Mouse (Mus musculus) heart, adult 2 months (tissue): ENCODE measurements at regions not wholly inside any gene's neighbourhood (a gene's known extent, or its start where the extent isn't known, plus 50 kb on each side); places are given as distances from the start of the nearest gene placed in this dataset.

Source experiments
- DNase-seq, 2 experiments: peaks; one replicate each; pipeline ENCODE4 v3.0.0; 2021
- H3K27ac ChIP-seq: fragments of 200-600 bp; 2 replicates; pipeline ENCODE4 v1.8.1; 2022
- H3K27me3 ChIP-seq: fragments of 200-500 bp; 2 replicates; pipeline ENCODE4 v1.6.1; 2012; ENCODE audit warnings: mild to moderate bottlenecking, low read length, inconsistent platforms, mixed read lengths; ENCODE audit not compliant: control insufficient read depth, insufficient read depth
- H3K36me3 ChIP-seq: fragments of 200-500 bp; 2 replicates; pipeline ENCODE4 v1.6.1; 2012; ENCODE audit warnings: low read length, inconsistent platforms; ENCODE audit not compliant: control insufficient read depth, insufficient read depth
- H3K4me1 ChIP-seq: fragments of 200-500 bp; 2 replicates; pipeline ENCODE4 v1.6.1; 2011; ENCODE audit warnings: low read length; ENCODE audit not compliant: control insufficient read depth, insufficient read depth
- H3K4me3 ChIP-seq: fragments of 200-600 bp; 2 replicates; pipeline ENCODE4 v1.8.1; 2022
- H3K79me2 ChIP-seq: fragments of 200-500 bp; replicated peaks from 2 replicates; pipeline ENCODE4 v1.6.1; 2012; ENCODE audit warnings: mild to moderate bottlenecking, inconsistent platforms, low read length, moderate library complexity, mixed read lengths; ENCODE audit not compliant: control insufficient read depth, insufficient read depth
- H3K9ac ChIP-seq: fragments of 200-500 bp; 2 replicates; pipeline ENCODE4 v1.6.1; 2012; ENCODE audit warnings: low read depth, mild to moderate bottlenecking, control low read depth, inconsistent platforms, low read length, mixed read lengths
- CTCF ChIP-seq: fragments of 200-600 bp; IDR thresholded peaks from 2 replicates; pipeline ENCODE4 v1.8.1; 2022; ENCODE audit warnings: antibody characterized with exemption, mild to moderate bottlenecking, moderate library complexity
- EP300 ChIP-seq: fragments of 200-500 bp; IDR thresholded peaks from 2 replicates; pipeline ENCODE4 v1.6.1; 2011; ENCODE audit warnings: low read depth, low read length, control low read depth; ENCODE audit not compliant: insufficient read depth
- POLR2A ChIP-seq: fragments of 200-500 bp; IDR thresholded peaks from 2 replicates; pipeline ENCODE4 v1.6.1; 2011; ENCODE audit warnings: mild to moderate bottlenecking, low read depth, low read length, control low read depth; ENCODE audit not compliant: insufficient read depth
- WGBS: fragments of 180-500 bp; shearing (Covaris S2); methylation state at CpG from one replicate; pipeline ENCODE4 v1.1.7; 2018; 5-methylcytosine and 5-hydroxymethylcytosine counted together
- intact Hi-C: fragments of 180-260 bp; cut with DNase I; formaldehyde crosslinking; loops from one replicate; pipeline ENCODE4 v1.15.1; 2025

GRCm38 (mm10) chr4:99561506-99561937 lies 94.6 kb upstream of the Foxd3 start:
- TF ChIP-seq EP300 (no peak), CTCF (peak; percentile 54)
- Histone ChIP-seq H3K79me2 (no peaks in the 10 kb centered on the region), H3K9ac (no peak overlapping the region), H3K36me3 (no peaks in the 10 kb centered on the region), H3K4me1 (no peaks in the 10 kb centered on the region), H3K27ac (no peak overlapping the region), H3K4me3 (no peak overlapping the region), H3K27me3 (peaks cover 2% of the 10 kb centered on the region; the same call in 1 of the 2 replicates)
- intact Hi-C loops, result loop anchor here (5.0 kb wide), 1 partner anchor 201 kb away; no protein-coding TSS in a partner anchor
- WGBS, result 13% methylated on average over 6 of the region's 6 CpGs
- no peak for DNase-seq

- H3K36me3 ChIP-seq, result no peaks in the 10 kb centered on the region
- no peak overlapping the region for H3K4me3 ChIP-seq
- DNase-seq, result no peak
- intact Hi-C loops, result no loop called here
- H3K79me2 ChIP-seq, result no peaks in the 10 kb centered on the region
- TF ChIP-seq CTCF (no peak), POLR2A (no peak), EP300 (no peak)
- H3K9ac ChIP-seq, result no peak overlapping the region
- 89% methylated on average over 9 of the region's 9 CpGs for WGBS
- H3K27me3 ChIP-seq, result peaks cover 2% of the 10 kb centered on the region; the same call in 1 of the 2 replicates
- H3K4me1 ChIP-seq, result no peaks in the 10 kb centered on the region
- H3K27ac ChIP-seq, result no peak overlapping the region
Observed at GRCm38 (mm10) chr4:99565401-99565800, 90.7 kb upstream of the Foxd3 start.

DNA sequence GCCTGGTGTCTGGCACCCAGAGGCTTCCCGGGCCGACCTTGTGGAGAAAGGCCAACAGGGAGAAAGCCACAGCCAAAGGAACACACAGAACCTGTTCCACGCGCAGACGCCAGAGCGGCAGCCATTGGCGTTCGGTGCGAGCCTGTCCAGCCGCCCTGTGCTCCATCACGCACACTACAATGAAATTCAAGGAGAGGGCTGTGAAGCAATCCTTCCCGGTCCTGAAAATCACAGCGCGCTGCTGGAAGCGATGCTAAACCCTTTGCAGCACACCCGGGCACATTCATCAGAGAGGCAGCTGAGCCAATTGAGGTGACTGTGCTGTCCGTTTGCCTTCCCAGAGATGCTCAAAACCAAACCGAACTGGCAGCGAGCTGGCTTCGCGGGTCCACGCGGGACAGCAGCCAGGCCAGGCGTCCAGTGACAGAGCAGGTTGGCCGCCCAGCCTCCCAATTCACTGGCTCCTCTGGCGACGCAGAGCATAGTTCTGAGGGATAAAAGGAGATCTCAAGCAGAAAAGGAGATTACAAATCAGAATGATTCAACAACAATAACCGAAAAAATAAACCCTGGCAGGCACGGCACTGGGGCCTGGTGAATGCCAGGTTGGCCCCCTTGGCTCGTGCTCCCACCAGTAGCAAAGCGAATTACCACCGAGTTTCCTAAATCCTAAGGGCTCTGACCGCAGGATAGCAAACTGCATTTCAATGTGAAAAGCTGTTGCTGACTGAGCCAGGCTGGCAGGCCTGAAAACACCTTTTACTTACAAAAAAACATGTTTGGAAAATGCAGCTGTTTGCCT lies 83.1 kb upstream of the Foxd3 start:
- Histone ChIP-seq H3K27ac (no peak overlapping the region), H3K4me1 (no peaks in the 10 kb centered on the region), H3K36me3 (no peaks in the 10 kb centered on the region), H3K9ac (no peak overlapping the region), H3K4me3 (no peak overlapping the region), H3K79me2 (no peaks in the 10 kb centered on the region), H3K27me3 (peaks cover 4% of the 10 kb centered on the region; the same call in 1 of the 2 replicates)
- DNase-seq, result peak; percentile 17 to 21
- TF ChIP-seq CTCF (no peak), EP300 (no peak)
- intact Hi-C loops, result loop anchor here (5.0 kb wide), 1 partner anchor 39 kb away; no protein-coding TSS in a partner anchor
- 8% methylated on average over 33 of the region's 33 CpGs for WGBS

DNA sequence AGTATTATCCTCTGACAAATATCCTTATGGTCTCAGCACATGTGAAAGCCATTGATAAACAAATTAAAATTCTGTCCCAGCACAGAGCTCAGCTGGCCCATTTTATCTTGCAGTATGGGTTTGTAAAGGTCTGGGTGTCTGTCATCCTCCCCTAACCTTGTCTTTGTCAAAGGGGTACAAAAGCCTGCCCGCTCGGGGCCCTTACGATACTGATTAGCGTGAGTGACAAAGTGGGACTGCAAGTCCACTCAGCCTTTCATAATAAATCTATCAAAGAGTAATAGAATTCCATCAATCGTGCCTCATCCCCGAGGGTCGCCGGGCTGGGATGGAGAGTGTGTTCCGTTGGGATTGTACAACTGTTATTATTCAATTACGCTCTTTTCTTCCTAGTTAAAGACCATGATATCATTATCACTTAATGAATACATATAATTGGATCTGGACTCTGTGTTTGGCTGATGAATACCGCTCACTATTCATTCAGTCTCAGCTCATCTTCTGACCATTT lies 82.0 kb upstream of the Foxd3 start:
- TF ChIP-seq EP300 (no peak), CTCF (no peak), POLR2A (no peak)
- no peak overlapping the region for H3K4me3 ChIP-seq
- H3K36me3 ChIP-seq, result no peaks in the 10 kb centered on the region
- no peak for DNase-seq
- no peak overlapping the region for H3K27ac ChIP-seq
- peaks cover 4% of the 10 kb centered on the region; the same call in 1 of the 2 replicates for H3K27me3 ChIP-seq
- no peaks in the 10 kb centered on the region for H3K4me1 ChIP-seq
- no peak overlapping the region for H3K9ac ChIP-seq
- intact Hi-C loops, result loop anchor here (5.0 kb wide), 1 partner anchor 38 kb away; no protein-coding TSS in a partner anchor
- H3K79me2 ChIP-seq, result no peaks in the 10 kb centered on the region
- 72% methylated on average over 11 of the region's 11 CpGs for WGBS

DNA sequence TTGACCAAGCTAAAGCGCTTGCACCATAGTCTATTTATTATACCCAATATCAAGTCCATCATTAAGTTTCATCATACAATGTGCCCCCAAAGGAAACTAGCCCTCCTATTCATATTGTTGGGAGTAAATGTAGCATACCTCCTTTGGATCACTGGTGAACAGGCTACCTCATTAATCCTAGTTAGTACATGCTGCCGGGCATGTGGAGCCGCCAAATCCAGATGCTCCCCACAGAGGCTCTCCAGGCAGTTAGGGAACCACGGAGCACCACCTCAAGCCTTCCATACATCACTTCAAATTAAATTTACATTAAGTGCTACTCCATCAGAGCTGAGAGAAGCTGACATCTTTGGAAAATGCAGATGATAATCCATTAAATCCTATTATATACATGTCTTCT lies 81.1 kb upstream of the Foxd3 start:
- H3K27me3 ChIP-seq, result 0 out of 2 replicates have a peak, but pooled peaks cover 4% of the 10 kb centered on the region
- H3K36me3 ChIP-seq, result no peaks in the 10 kb centered on the region
- no peaks in the 10 kb centered on the region for H3K4me1 ChIP-seq
- DNase-seq, result no peak
- 53% methylated on average over 4 of the region's 4 CpGs for WGBS
- no peaks in the 10 kb centered on the region for H3K79me2 ChIP-seq
- H3K27ac ChIP-seq, result no peak overlapping the region
- TF ChIP-seq POLR2A (no peak), EP300 (no peak), CTCF (no peak)
- intact Hi-C loops, result loop anchor here (5.0 kb wide), 1 partner anchor 37 kb away; no protein-coding TSS in a partner anchor
- H3K9ac ChIP-seq, result no peak overlapping the region
- H3K4me3 ChIP-seq, result no peak overlapping the region

GRCm38 (mm10) chr4:99597781-99598180 lies 58.3 kb upstream of the Foxd3 start:
- no peak for DNase-seq
- TF ChIP-seq EP300 (no peak), CTCF (no peak), POLR2A (no peak)
- Histone ChIP-seq H3K79me2 (no peaks in the 10 kb centered on the region), H3K9ac (no peak overlapping the region), H3K4me3 (no peak overlapping the region), H3K36me3 (no peaks in the 10 kb centered on the region), H3K4me1 (no peaks in the 10 kb centered on the region), H3K27ac (no peak overlapping the region), H3K27me3 (peaks cover 1% of the 10 kb centered on the region; the same call in 1 of the 2 replicates)
- 82% methylated on average over 5 of the region's 5 CpGs for WGBS
- intact Hi-C loops, result no loop called here
